Mouse (Mus musculus): ENCODE results near the gene Thumpd3. TPM values are rescaled to one million over a fixed set of nuclear protein-coding genes. Genes with fewer than 3 reads are reported as not detected.
A peak's percentile ranks its signal among the peaks of the same experiment; 100 is the strongest.

The Thumpd3 gene
- total RNA-seq, 2 experiments from 2014 or later, result 19.8 to 22.5 TPM

GRCm38 (mm10) chr6:113036463-113037175 lies 9.4 kb upstream of the Thumpd3 start:
- DNase-seq, result no peak

DNA sequence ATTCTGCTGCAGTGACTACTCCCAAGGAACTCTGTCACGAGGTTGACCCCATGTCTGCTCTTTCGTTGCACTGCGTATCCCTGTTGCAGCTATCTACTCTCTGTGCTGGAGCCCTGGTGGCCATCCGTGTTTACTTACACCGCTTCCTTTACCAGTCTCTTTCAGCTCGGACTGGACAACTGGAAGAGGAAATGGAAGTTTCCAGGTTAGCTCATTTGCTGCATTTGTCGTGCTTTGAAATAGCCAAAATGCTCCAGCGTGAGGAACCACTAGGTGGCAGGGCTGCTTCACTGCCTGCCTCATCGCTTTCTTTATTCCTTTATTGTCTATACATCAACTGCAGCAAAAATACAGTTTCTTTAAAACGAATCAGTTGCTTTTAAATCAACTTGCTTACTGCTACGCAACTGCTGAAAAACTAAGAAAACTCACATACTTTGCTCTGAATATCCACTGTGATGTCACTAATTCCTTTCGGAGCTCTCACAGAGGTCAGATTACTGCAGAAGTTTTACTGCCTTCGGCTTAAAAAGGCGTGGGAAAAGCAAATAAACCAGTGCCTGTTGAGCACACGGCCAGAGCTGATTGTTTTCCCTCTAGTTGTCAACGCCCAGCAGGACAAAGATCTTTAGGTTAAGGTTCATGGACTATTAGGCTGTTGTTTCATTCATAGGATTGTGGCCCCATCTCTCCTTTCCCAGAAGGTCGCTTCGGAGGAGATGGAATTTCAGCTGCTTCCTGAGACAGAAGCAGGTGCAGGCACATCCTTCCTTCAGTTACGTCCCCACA lies 7.9 kb upstream of the Thumpd3 start:
- peak; percentile 71 to 84 for DNase-seq

DNA sequence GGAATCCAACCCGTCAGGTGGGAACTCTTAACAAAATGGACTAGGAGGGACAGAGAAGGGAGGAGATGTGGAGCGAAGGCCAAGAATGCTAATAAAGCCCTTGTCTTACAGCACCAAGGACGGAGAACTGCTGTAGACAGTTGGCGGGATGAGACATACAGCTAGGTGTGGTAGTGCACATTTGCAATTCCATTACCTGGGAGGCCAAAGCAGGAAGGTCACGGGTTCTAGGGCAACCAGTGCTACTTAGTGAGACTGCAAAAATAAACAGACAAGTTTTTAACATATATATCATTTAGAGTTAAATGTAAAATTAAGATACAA lies 7.3 kb upstream of the Thumpd3 start:
- DNase-seq, result no peak

- DNase-seq, result no peak
Measured at GRCm38 (mm10) chr6:113040319-113040718, 5.7 kb upstream of the Thumpd3 start.

DNA sequence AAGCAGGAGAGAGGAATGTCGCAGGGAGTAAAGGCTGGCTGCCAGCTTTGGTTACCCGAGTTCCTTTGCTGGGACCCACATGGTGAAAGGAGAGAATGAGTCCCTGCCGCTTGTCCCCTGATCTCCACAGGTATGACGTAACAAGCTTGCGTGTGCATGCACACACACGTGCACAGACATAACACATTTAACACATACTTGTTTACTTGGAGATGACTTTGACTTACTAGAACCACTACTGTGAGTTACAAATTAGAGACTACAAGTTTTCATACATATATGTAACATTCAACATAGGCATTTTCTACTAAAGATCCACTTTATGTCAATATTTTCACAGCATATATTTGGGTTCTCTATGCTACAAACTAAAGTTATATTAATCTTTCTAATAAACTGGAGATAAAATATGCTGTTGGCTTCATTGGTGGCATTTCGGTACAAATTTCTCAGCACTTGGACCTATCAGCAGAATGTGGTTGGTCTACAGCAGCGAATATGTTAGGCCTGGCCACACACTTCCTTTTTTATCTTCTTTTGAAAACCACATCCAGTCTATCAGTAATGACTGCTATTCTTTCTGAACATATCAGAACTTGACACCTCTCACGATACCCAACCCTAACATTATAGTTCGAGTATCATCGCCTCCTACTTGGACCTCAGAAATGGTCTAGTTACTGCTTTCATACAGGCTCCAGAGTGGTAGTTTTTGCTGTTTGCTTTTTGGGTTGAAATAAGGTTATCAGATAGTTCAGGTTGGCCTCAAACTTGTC lies 4.6 kb upstream of the Thumpd3 start:
- DNase-seq, result no peak

GRCm38 (mm10) chr6:113045575-113045974 lies 450 bp upstream of the Thumpd3 start:
- DNase-seq, result no peak

DNA sequence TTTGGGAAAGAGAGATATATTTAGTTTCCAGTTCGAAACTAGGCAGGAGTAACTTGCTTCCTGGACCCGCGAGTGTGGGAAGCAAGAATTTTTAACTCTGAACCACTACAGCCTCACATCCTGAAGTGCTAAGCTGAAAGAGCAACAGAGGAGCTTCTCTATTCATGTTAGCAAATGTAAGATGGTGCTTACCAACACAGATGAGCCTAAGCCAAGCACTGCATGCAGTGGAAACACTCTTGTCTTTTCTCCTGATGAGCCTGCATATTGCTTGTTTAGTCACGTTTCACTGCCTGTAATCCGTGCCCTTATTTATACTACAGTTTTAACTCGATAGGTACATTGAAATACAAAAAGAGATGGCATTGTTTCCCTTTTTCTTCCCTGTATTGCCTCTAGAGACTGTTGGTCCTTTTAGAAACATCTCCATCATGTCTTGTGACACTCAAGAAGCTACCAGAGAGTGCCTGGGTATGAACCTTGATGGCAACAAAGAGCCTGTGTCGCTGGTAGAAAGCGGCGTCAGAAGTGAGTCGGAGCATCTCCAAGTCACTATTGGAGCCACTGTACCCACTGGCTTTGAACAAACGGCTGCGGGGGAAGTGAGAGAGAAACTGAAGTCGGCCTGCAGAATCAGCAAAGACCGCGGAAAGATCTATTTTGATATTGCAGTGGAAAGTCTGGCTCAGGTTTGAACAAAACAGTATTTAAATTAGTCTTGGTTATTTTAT lies 1.2 kb downstream of the Thumpd3 start:
- peak in 1 of 2 experiments; percentile 11 for DNase-seq

DNA sequence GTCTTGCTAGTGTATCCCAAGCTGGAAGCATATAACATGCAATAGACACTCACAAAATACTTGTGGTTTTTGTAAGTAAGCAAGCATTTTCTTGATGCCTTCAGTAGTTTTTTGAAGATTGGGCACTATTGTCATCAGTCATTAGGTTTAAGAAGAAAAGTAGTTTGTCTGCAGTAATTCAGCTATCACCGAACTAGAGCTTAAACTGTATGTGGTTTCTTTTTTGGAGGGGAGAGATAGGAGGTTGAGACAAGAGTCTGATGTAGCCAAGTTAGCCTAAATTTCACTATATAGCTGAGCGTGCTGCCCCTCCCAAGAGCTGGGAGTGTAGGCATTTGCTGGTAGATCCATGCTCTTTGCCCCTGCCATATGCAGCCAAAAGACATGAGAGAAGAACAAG lies 2.3 kb downstream of the Thumpd3 start:
- DNase-seq, result no peak

- DNase-seq, result no peak
Measured at GRCm38 (mm10) chr6:113049159-113049558, 3.1 kb downstream of the Thumpd3 start.

DNA sequence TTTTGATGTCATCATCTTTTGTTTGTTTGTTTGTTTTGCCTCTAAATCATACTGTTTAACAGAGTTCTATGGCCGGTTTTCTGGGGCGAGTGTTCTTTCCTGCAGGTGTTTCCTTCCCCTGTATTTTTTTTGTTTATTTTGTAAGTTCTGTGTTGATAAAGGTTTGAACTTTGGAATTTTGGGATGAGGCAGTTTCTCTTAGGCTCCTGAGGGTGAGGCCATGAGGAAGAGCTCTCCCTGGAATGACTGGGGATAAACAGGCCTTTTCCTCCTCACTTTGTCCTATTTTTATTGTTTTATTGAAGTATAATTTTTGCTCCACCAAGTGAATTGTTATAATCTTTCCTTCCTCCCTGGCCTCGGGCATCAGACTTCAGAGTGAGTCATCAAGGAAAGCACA lies 6.9 kb downstream of the Thumpd3 start:
- DNase-seq, result no peak

GRCm38 (mm10) chr6:113054552-113055107 lies 8.6 kb downstream of the Thumpd3 start:
- DNase-seq, result no peak

GRCm38 (mm10) chr6:113060892-113061563 lies 15.0 kb downstream of the Thumpd3 start:
- DNase-seq, result no peak

- DNase-seq, result peak in 1 of 2 experiments; percentile 18
Measured at GRCm38 (mm10) chr6:113062253-113062652, 16.2 kb downstream of the Thumpd3 start.

DNA sequence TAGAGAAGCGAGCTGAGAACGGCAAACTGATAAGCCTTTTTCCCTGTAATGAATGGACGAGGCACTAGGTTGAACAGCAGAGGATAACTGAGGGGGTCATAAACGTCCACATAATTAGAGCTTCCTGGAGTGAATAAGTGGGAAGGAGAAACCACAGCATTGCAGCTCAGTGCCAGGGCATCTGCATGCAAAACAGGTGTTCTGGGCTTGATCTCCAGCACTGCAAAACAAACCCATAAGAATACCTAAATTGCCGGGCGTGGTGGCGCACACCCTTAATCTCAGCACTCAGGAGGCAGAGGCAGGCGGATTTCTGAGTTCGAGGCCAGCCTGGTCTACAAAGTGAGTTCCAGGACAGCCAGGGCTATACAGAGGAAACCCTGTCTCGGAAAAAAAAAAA lies 17.3 kb downstream of the Thumpd3 start:
- no peak for DNase-seq

DNA sequence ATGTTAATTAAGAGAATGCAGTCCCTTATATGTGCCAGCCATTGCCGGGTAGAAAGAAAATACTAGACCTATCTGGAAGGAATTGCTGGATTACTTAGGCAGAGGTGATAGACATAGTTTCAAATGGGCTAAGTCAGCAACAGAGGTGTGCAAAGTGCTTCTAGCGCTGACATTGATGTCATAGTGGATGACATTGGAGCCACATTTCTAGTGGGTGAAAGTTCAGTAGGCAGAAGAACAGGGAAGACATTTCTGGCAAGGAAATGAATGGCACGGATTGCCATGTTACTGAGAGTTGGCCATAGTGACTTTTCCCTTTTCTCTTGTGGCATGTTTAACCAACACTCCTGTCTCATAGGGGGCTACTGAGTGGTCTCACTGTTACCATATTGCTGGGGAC lies 19.2 kb downstream of the Thumpd3 start:
- DNase-seq, result peak in 1 of 2 experiments; percentile 40

DNA sequence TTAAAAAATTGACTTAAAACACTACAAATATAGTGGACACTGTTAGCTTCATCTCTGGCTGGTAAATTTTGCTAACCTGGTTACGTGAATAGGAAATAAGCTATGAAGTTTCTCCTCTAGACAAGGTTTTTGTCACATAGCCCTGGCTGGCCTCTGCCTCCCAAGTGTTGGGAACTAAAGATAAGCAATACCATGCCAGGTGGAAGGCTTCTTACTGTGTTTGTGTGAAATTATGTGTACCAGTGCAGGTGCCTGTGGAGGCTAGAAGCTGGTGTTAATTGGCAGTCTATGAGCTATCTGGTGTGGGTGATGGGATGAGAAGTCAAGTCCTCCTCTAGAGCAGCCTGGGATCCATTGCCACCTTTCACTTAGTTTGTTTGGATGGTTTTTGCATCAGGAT lies 23.1 kb downstream of the Thumpd3 start:
- no peak for DNase-seq

DNA sequence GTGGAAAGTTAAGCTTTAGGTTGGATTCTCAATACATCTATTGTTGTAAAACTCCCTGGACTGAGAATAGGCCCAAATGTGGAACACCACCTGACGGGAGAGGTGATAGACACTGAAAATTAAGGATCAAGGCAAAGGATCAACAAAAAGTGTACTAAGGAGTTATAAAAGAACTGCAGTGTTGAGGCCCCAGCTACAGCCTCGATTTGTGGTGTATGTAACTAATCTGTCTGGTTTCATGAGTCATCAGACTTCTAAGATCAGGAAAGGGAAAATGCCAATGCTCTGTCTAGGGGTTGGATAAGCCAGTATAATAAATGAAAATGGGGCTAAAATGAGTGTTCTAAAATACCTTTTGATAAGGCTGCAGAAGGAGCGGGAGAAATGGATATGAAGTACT lies 29.2 kb downstream of the Thumpd3 start:
- DNase-seq, result peak in 1 of 2 experiments; percentile 22

GRCm38 (mm10) chr6:113076012-113076685 lies 30.1 kb downstream of the Thumpd3 start:
- peak; percentile 95 to 97 for DNase-seq

GRCm38 (mm10) chr6:113076686-113077516 lies 30.9 kb downstream of the Thumpd3 start, which contains the start of gene Setd5:
Gene Setd5 (plus strand): TSS chr6:113077365.
- peak; percentile 97 to 99 for DNase-seq

Measured in heart, adult 18-20 months (tissue).